Mouse (Mus musculus) kidney, embryonic 14.5 days (tissue): ENCODE data around the gene Gadl1. TPM values are rescaled to one million over a fixed set of nuclear protein-coding genes. Genes with fewer than 3 reads are reported as not detected.

ENCODE experiments used
- ATAC-seq: fragments of 200-750 bp; cut with Nextera tagmentation; 2 replicates; pipeline ENCODE4 v1.8.0; 2017; ENCODE audit warnings: moderate number of reproducible peaks, mild to moderate bottlenecking, moderate TSS enrichment, moderate library complexity; ENCODE audit not compliant: low FRiP score, low TSS enrichment
- H3K27ac ChIP-seq: fragments of 300-500 bp; sonication (generic); 2 replicates; pipeline ENCODE4 v1.5.1; 2014; ENCODE audit warnings: low read depth, mild to moderate bottlenecking, low read length, moderate library complexity, mixed read lengths
- H3K27me3 ChIP-seq: fragments of 300-500 bp; sonication (generic); 2 replicates; pipeline ENCODE4 v1.6.1; 2014; ENCODE audit warnings: mild to moderate bottlenecking, low read length; ENCODE audit not compliant: control insufficient read depth, insufficient read depth
- H3K36me3 ChIP-seq: fragments of 300-500 bp; sonication (generic); 2 replicates; pipeline ENCODE4 v1.6.1; 2014; ENCODE audit warnings: low read length, mixed read lengths; ENCODE audit not compliant: control insufficient read depth, insufficient read depth
- H3K4me1 ChIP-seq: fragments of 300-500 bp; sonication (generic); 2 replicates; pipeline ENCODE4 v1.6.1; 2014; ENCODE audit warnings: low read length, mixed read lengths; ENCODE audit not compliant: control insufficient read depth, insufficient read depth
- H3K4me2 ChIP-seq: fragments of 300-500 bp; sonication (generic); replicated peaks from 2 replicates; pipeline ENCODE4 v1.6.1; 2014; ENCODE audit warnings: low read depth, mild to moderate bottlenecking, low read length
- H3K4me3 ChIP-seq: fragments of 300-500 bp; sonication (generic); 2 replicates; pipeline ENCODE4 v1.5.1; 2014; ENCODE audit warnings: mild to moderate bottlenecking, low read length
- H3K9ac ChIP-seq: fragments of 300-500 bp; sonication (generic); 2 replicates; pipeline ENCODE4 v1.6.1; 2014; ENCODE audit warnings: low read depth, mild to moderate bottlenecking, low read length, moderate library complexity
- H3K9me3 ChIP-seq: fragments of 300-500 bp; sonication (generic); 2 replicates; pipeline ENCODE4 v1.6.1; 2016; ENCODE audit warnings: low read length; ENCODE audit not compliant: control insufficient read depth
- WGBS: fragments of 180-500 bp; shearing (Covaris S2); extraction: QIAGEN DNeasy Blood & Tissue Kit; methylation state at CpG from one replicate; pipeline ENCODE4 v1.1.7; 2014; 5-methylcytosine and 5-hydroxymethylcytosine counted together
- polyA plus RNA-seq: library from polyadenylated mRNA; unstranded; fragments of >200 nt; fragmentation: Nextera tagmentation; extraction: Ambion mirVana; gene quantifications from 2 replicates; pipeline ENCODE4 v1.2.1, GENCODE M21; 2014

Gadl1 gene
- polyA plus RNA-seq, 1 experiment from 2014 or later, result 0.60 TPM

GRCm38 (mm10) chr9:115924094-115924493, 14.8 kb downstream of the Gadl1 start:
- 93% methylated on average over 1 of the region's 1 CpGs for WGBS
- H3K36me3 ChIP-seq, result no peaks in the 10 kb centered on the region
- no peak overlapping the region for H3K4me2 ChIP-seq
- no peak for ATAC-seq
- H3K9me3 ChIP-seq, result peaks cover 2% of the 10 kb centered on the region; the same call in 1 of the 2 replicates
- no peaks in the 10 kb centered on the region for H3K27me3 ChIP-seq
- H3K4me3 ChIP-seq, result no peak overlapping the region
- H3K9ac ChIP-seq, result no peak overlapping the region
- no peaks in the 10 kb centered on the region for H3K4me1 ChIP-seq
- no peak overlapping the region for H3K27ac ChIP-seq

DNA sequence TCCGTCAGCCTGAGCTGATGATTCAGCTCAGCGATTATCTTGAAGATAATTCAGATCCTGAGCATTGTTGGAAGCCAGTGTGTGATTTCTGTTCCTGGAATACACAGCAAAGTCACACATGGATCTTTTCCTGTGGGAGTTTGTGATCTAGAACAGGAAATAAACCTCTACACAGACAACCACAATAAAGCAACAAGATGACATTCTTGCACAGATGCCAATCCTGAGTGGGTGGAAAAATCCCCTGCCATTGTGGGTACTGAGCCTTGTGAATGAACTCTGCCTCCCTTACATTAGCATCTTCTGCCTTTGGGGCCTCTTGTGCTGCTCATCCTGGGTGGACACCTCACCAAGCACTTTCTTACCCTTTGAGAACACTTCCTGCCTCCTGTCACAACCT, 22.5 kb downstream of the Gadl1 start:
- ATAC-seq, result no peak
- WGBS, result 82% methylated on average over 2 of the region's 2 CpGs
- Histone ChIP-seq H3K9me3 (no peaks in the 10 kb centered on the region), H3K4me2 (no peak overlapping the region), H3K27me3 (no peaks in the 10 kb centered on the region), H3K4me1 (no peaks in the 10 kb centered on the region), H3K27ac (no peak overlapping the region), H3K36me3 (no peaks in the 10 kb centered on the region), H3K4me3 (no peak overlapping the region), H3K9ac (no peak overlapping the region)

- no peaks in the 10 kb centered on the region for H3K4me1 ChIP-seq
These were observed 23.5 kb downstream of the Gadl1 start for GRCm38 (mm10) chr9:115932741-115933140.

GRCm38 (mm10) chr9:115933243-115933964, 24.1 kb downstream of the Gadl1 start:
- Histone ChIP-seq H3K27ac (no peak overlapping the region), H3K9ac (no peak overlapping the region), H3K9me3 (no peaks in the 10 kb centered on the region), H3K4me3 (no peak overlapping the region), H3K4me2 (no peak overlapping the region), H3K4me1 (no peaks in the 10 kb centered on the region), H3K27me3 (no peaks in the 10 kb centered on the region), H3K36me3 (no peaks in the 10 kb centered on the region)
- no peak for ATAC-seq
- WGBS, result 56% methylated on average over 7 of the region's 7 CpGs

More at GRCm38 (mm10) chr9:115932741-115933140, 23.5 kb downstream of the Gadl1 start:
- H3K27me3 ChIP-seq, result no peaks in the 10 kb centered on the region
- no peak overlapping the region for H3K4me2 ChIP-seq
- no peak overlapping the region for H3K9ac ChIP-seq
- whole genome bisulfite sequencing, result 82% methylated on average over 4 of the region's 4 CpGs
- H3K36me3 ChIP-seq, result no peaks in the 10 kb centered on the region
- ATAC-seq, result no peak
- no peaks in the 10 kb centered on the region for H3K9me3 ChIP-seq
- H3K4me3 ChIP-seq, result no peak overlapping the region
- no peak overlapping the region for H3K27ac ChIP-seq

GRCm38 (mm10) chr9:115934288-115934687, 25.0 kb downstream of the Gadl1 start:
- Histone ChIP-seq H3K27ac (no peak overlapping the region), H3K36me3 (no peaks in the 10 kb centered on the region), H3K4me2 (no peak overlapping the region), H3K27me3 (no peaks in the 10 kb centered on the region), H3K9ac (no peak overlapping the region), H3K4me3 (no peak overlapping the region), H3K4me1 (no peaks in the 10 kb centered on the region), H3K9me3 (no peaks in the 10 kb centered on the region)
- ATAC-seq, result no peak
- WGBS, result 90% methylated on average over 11 of the region's 11 CpGs

- no peak for ATAC-seq
- Histone ChIP-seq H3K27ac (no peak overlapping the region), H3K9me3 (no peaks in the 10 kb centered on the region), H3K36me3 (no peaks in the 10 kb centered on the region), H3K4me1 (no peaks in the 10 kb centered on the region), H3K9ac (no peak overlapping the region), H3K27me3 (no peaks in the 10 kb centered on the region), H3K4me3 (no peak overlapping the region), H3K4me2 (no peak overlapping the region)
- 84% methylated on average over 2 of the region's 2 CpGs for WGBS
These were observed 27.1 kb downstream of the Gadl1 start for GRCm38 (mm10) chr9:115936350-115936749.

GRCm38 (mm10) chr9:115937915-115938314, 28.7 kb downstream of the Gadl1 start:
- Histone ChIP-seq H3K4me1 (no peaks in the 10 kb centered on the region), H3K36me3 (no peaks in the 10 kb centered on the region), H3K27ac (no peak overlapping the region), H3K27me3 (no peaks in the 10 kb centered on the region), H3K9me3 (no peaks in the 10 kb centered on the region), H3K9ac (no peak overlapping the region), H3K4me3 (no peak overlapping the region), H3K4me2 (no peak overlapping the region)
- no peak for ATAC-seq
- WGBS, result 95% methylated on average over 5 of the region's 5 CpGs

DNA sequence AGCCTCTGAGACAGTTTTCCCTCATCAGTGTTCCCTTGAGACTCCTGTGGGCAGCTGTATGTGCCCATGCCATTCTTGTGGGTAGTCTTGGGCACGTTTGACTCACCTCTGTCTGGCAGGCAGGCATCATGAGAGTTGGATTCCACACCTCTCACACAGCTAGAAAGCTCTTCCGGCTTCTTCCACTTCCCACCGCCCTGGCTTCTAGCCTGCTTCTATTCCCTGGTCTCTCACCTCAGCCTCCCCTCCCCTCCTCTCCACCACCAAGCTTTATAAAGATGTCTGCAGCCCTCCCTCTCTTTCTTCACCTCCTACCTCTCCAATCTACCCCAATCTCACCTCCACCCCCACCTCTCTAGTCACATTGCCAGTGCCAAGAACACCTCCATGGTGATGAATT, 30.2 kb downstream of the Gadl1 start:
- H3K9ac ChIP-seq, result no peak overlapping the region
- no peaks in the 10 kb centered on the region for H3K27me3 ChIP-seq
- H3K4me2 ChIP-seq, result no peak overlapping the region
- 81% methylated on average over 3 of the region's 3 CpGs for WGBS
- H3K4me3 ChIP-seq, result no peak overlapping the region
- H3K9me3 ChIP-seq, result no peaks in the 10 kb centered on the region
- H3K4me1 ChIP-seq, result 0 out of 2 replicates have a peak, but pooled peaks cover 2% of the 10 kb centered on the region
- ATAC-seq, result no peak
- no peak overlapping the region for H3K27ac ChIP-seq
- H3K36me3 ChIP-seq, result no peaks in the 10 kb centered on the region

DNA sequence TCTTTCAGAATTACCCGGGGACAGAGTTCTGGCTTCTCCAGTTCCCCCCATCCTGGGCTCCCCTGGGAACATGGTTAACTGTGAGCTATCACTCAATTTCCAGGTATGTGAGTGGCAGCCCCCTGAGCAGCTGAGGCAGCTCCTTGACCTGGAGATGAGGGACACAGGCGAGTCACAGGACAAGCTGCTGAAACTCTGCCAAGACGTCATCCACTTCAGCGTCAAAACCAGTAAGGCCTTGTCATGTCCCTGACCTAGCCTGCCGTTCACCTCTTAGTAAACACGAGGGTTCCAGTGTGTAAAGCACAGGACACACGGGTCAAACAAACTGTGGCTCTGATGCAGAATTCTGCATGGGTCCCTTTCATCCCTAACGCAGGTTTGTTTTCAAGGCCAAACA, 31.9 kb downstream of the Gadl1 start:
- Histone ChIP-seq H3K4me2 (no peak overlapping the region), H3K36me3 (no peaks in the 10 kb centered on the region)
- ATAC-seq, result no peak

More for the DNA sequence above, 31.9 kb downstream of the Gadl1 start:
- Histone ChIP-seq H3K4me1 (0 out of 2 replicates have a peak, but pooled peaks cover 2% of the 10 kb centered on the region), H3K4me3 (no peak overlapping the region), H3K9me3 (no peaks in the 10 kb centered on the region), H3K27me3 (no peaks in the 10 kb centered on the region), H3K9ac (no peak overlapping the region), H3K27ac (no peak overlapping the region)
- 59% methylated on average over 8 of the region's 8 CpGs for WGBS
